Mouse (Mus musculus): ENCODE data around the gene Nck1. TPM values are rescaled to one million over a fixed set of nuclear protein-coding genes. Genes with fewer than 3 reads are reported as not detected.

Nck1 gene
- polyA plus RNA-seq, 1 experiment from 2014 or later, result 65.6 TPM

- Histone ChIP-seq H3K27me3 (ENCODE audit: poor library complexity, severe bottlenecking) (no peaks in the 10 kb centered on the region), H3K36me3 (replicated peaks) (no peaks in the 10 kb centered on the region), H3K9me3 (no peaks in the 10 kb centered on the region), H3K4me1 (peaks cover 12% of the 10 kb centered on the region), H3K27ac (no peak overlapping the region), H3K4me3 (no peak overlapping the region)
- 70% methylated on average over 2 of the region's 2 CpGs for WGBS
- no peak for DNase-seq (ENCODE audit: extremely low spot score, low spot score)
These were observed 23.9 kb downstream of the Nck1 start for GRCm38 (mm10) chr9:100522029-100522428.

GRCm38 (mm10) chr9:100520586-100520985, 25.3 kb downstream of the Nck1 start:
- H3K4me1 ChIP-seq, result peaks cover 12% of the 10 kb centered on the region
- no peaks in the 10 kb centered on the region for H3K36me3 ChIP-seq (replicated peaks)
- DNase-seq (ENCODE audit: extremely low spot score, low spot score), result peak; percentile 31
- no peak overlapping the region for H3K27ac ChIP-seq
- 3% methylated on average over 2 of the region's 2 CpGs for WGBS
- no peaks in the 10 kb centered on the region for H3K9me3 ChIP-seq
- H3K27me3 ChIP-seq (ENCODE audit: poor library complexity, severe bottlenecking), result no peaks in the 10 kb centered on the region
- H3K4me3 ChIP-seq, result no peak overlapping the region

- no peaks in the 10 kb centered on the region for H3K27me3 ChIP-seq (ENCODE audit: poor library complexity, severe bottlenecking)
- no peaks in the 10 kb centered on the region for H3K36me3 ChIP-seq (replicated peaks)
- H3K4me3 ChIP-seq, result no peak overlapping the region
- WGBS, result 97% methylated on average over 3 of the region's 3 CpGs
- H3K4me1 ChIP-seq, result peaks cover 12% of the 10 kb centered on the region
- DNase-seq (ENCODE audit: extremely low spot score, low spot score), result no peak
- no peaks in the 10 kb centered on the region for H3K9me3 ChIP-seq
- no peak overlapping the region for H3K27ac ChIP-seq
These were observed 25.9 kb downstream of the Nck1 start for GRCm38 (mm10) chr9:100520012-100520411.

- Histone ChIP-seq H3K27ac (no peak overlapping the region), H3K4me3 (no peak overlapping the region), H3K36me3 (replicated peaks) (peaks cover 14% of the 10 kb centered on the region), H3K9me3 (no peaks in the 10 kb centered on the region), H3K4me1 (0 out of 2 replicates have a peak, but pooled peaks cover 3% of the 10 kb centered on the region), H3K27me3 (ENCODE audit: poor library complexity, severe bottlenecking) (no peaks in the 10 kb centered on the region)
- WGBS, result 93% methylated on average over 2 of the region's 2 CpGs
- DNase-seq (ENCODE audit: extremely low spot score, low spot score), result no peak
These were observed 38.4 kb downstream of the Nck1 start for GRCm38 (mm10) chr9:100507581-100507980.

- Histone ChIP-seq H3K27ac (no peak overlapping the region), H3K4me1 (0 out of 2 replicates have a peak, but pooled peaks cover 3% of the 10 kb centered on the region), H3K9me3 (no peaks in the 10 kb centered on the region), H3K36me3 (replicated peaks) (peaks cover 16% of the 10 kb centered on the region), H3K27me3 (ENCODE audit: poor library complexity, severe bottlenecking) (no peaks in the 10 kb centered on the region), H3K4me3 (no peak overlapping the region)
- DNase-seq (ENCODE audit: extremely low spot score, low spot score), result no peak
- WGBS, result 86% methylated on average over 2 of the region's 2 CpGs
These were observed 39.3 kb downstream of the Nck1 start for GRCm38 (mm10) chr9:100506652-100507051.

- DNase-seq (ENCODE audit: extremely low spot score, low spot score), result no peak
- no peak overlapping the region for H3K27ac ChIP-seq
- 94% methylated on average over 4 of the region's 4 CpGs for WGBS
- no peak overlapping the region for H3K4me3 ChIP-seq
- H3K36me3 ChIP-seq (replicated peaks), result peaks cover 21% of the 10 kb centered on the region
- H3K27me3 ChIP-seq (ENCODE audit: poor library complexity, severe bottlenecking), result no peaks in the 10 kb centered on the region
- no peaks in the 10 kb centered on the region for H3K4me1 ChIP-seq
- H3K9me3 ChIP-seq, result no peaks in the 10 kb centered on the region
These were observed 40.4 kb downstream of the Nck1 start for GRCm38 (mm10) chr9:100505498-100505897.

GRCm38 (mm10) chr9:100493611-100494261, 52.2 kb downstream of the Nck1 start:
- Histone ChIP-seq H3K36me3 (replicated peaks) (peaks cover 34% of the 10 kb centered on the region), H3K9me3 (no peaks in the 10 kb centered on the region), H3K27me3 (ENCODE audit: poor library complexity, severe bottlenecking) (no peaks in the 10 kb centered on the region), H3K4me3 (no peak overlapping the region), H3K27ac (no peak overlapping the region), H3K4me1 (no peaks in the 10 kb centered on the region)
- WGBS, result 96% methylated on average over 5 of the region's 5 CpGs
- no peak for DNase-seq (ENCODE audit: extremely low spot score, low spot score)

GRCm38 (mm10) chr9:100491424-100491823, 54.5 kb downstream of the Nck1 start:
- 96% methylated on average over 1 of the region's 1 CpGs for WGBS
- H3K27ac ChIP-seq, result no peak overlapping the region
- no peaks in the 10 kb centered on the region for H3K27me3 ChIP-seq (ENCODE audit: poor library complexity, severe bottlenecking)
- no peak overlapping the region for H3K4me3 ChIP-seq
- H3K4me1 ChIP-seq, result peaks cover 3% of the 10 kb centered on the region; the same call in 1 of the 2 replicates
- H3K9me3 ChIP-seq, result no peaks in the 10 kb centered on the region
- no peak for DNase-seq (ENCODE audit: extremely low spot score, low spot score)
- peaks cover 29% of the 10 kb centered on the region for H3K36me3 ChIP-seq (replicated peaks)

GRCm38 (mm10) chr9:100488969-100489368, 57.0 kb downstream of the Nck1 start:
- H3K27me3 ChIP-seq (ENCODE audit: poor library complexity, severe bottlenecking), result no peaks in the 10 kb centered on the region
- no peak for DNase-seq (ENCODE audit: extremely low spot score, low spot score)
- no peaks in the 10 kb centered on the region for H3K9me3 ChIP-seq
- peaks cover 25% of the 10 kb centered on the region for H3K36me3 ChIP-seq (replicated peaks)
- H3K4me3 ChIP-seq, result no peak overlapping the region
- H3K4me1 ChIP-seq, result peaks cover 5% of the 10 kb centered on the region; the same call in 1 of the 2 replicates
- H3K27ac ChIP-seq, result no peak overlapping the region
- WGBS, result 95% methylated on average over 6 of the region's 6 CpGs

GRCm38 (mm10) chr9:100488056-100488713, 57.7 kb downstream of the Nck1 start:
- Histone ChIP-seq H3K4me1 (peaks cover 5% of the 10 kb centered on the region; the same call in 1 of the 2 replicates), H3K27ac (no peak overlapping the region), H3K9me3 (no peaks in the 10 kb centered on the region), H3K4me3 (no peak overlapping the region), H3K36me3 (replicated peaks) (peaks cover 23% of the 10 kb centered on the region), H3K27me3 (ENCODE audit: poor library complexity, severe bottlenecking) (no peaks in the 10 kb centered on the region)
- 78% methylated on average over 7 of the region's 7 CpGs for WGBS
- DNase-seq (ENCODE audit: extremely low spot score, low spot score), result no peak

- no peak within 1 kb of the TSS for H3K4me3 ChIP-seq
- H3K4me1 ChIP-seq, result peaks cover 5% of the 10 kb centered on the region; the same call in 1 of the 2 replicates
- no peaks in the 10 kb centered on the region for H3K27me3 ChIP-seq (ENCODE audit: poor library complexity, severe bottlenecking)
- no peak for DNase-seq (ENCODE audit: extremely low spot score, low spot score)
- H3K27ac ChIP-seq, result peak within 1 kb of the TSS; percentile 26; the same call in 1 of the 2 replicates
- H3K9me3 ChIP-seq, result no peaks in the 10 kb centered on the region
- H3K36me3 ChIP-seq (replicated peaks), result peaks cover 19% of the 10 kb centered on the region
- WGBS, result 89% methylated on average over 5 of the region's 5 CpGs
These were observed 59.5 kb downstream of the Nck1 start, which contains the start of gene Il20rb for GRCm38 (mm10) chr9:100486431-100486830. Il20rb (minus strand) TSS chr9:100486788.

- no peak for DNase-seq (ENCODE audit: extremely low spot score, low spot score)
- H3K27ac ChIP-seq, result no peak overlapping the region
These were observed 62.6 kb downstream of the Nck1 start for GRCm38 (mm10) chr9:100483318-100483717.

GRCm38 (mm10) chr9:100481626-100482025, 64.3 kb downstream of the Nck1 start:
- Histone ChIP-seq H3K4me1 (peaks cover 4% of the 10 kb centered on the region; the same call in 1 of the 2 replicates), H3K27ac (no peak overlapping the region), H3K27me3 (ENCODE audit: poor library complexity, severe bottlenecking) (no peaks in the 10 kb centered on the region), H3K4me3 (no peak overlapping the region), H3K36me3 (replicated peaks) (peaks cover 16% of the 10 kb centered on the region), H3K9me3 (peaks cover 4% of the 10 kb centered on the region)
- no peak for DNase-seq (ENCODE audit: extremely low spot score, low spot score)
- WGBS, result 90% methylated on average over 6 of the region's 6 CpGs

More at GRCm38 (mm10) chr9:100483318-100483717, 62.6 kb downstream of the Nck1 start:
- Histone ChIP-seq H3K4me3 (no peak overlapping the region), H3K9me3 (no peaks in the 10 kb centered on the region), H3K27me3 (ENCODE audit: poor library complexity, severe bottlenecking) (no peaks in the 10 kb centered on the region), H3K36me3 (replicated peaks) (peaks cover 13% of the 10 kb centered on the region), H3K4me1 (peaks cover 5% of the 10 kb centered on the region; the same call in 1 of the 2 replicates)
- WGBS, result 89% methylated on average over 5 of the region's 5 CpGs

Measured in forebrain, embryonic 10.5 days (tissue).